Mouse (Mus musculus) heart, embryonic 15.5 days (tissue): ENCODE results near the gene Dact1. TPM values are rescaled to one million over a fixed set of nuclear protein-coding genes. Genes with fewer than 3 reads are reported as not detected.

ENCODE experiments used
- ATAC-seq: fragments of 200-750 bp; cut with Nextera tagmentation; replicated peaks from 2 replicates; pipeline ENCODE4 v1.8.0; 2017; ENCODE audit warnings: low read depth, moderate TSS enrichment; ENCODE audit not compliant: insufficient number of reproducible peaks, insufficient read depth, low FRiP score
- H3K27ac ChIP-seq: fragments of 300-500 bp; sonication (generic); 2 replicates; pipeline ENCODE4 v1.5.1; 2015; ENCODE audit warnings: mild to moderate bottlenecking, inconsistent platforms
- H3K27me3 ChIP-seq: fragments of 300-500 bp; sonication (generic); 2 replicates; pipeline ENCODE4 v1.6.1; 2015; ENCODE audit warnings: inconsistent platforms
- H3K36me3 ChIP-seq: fragments of 300-500 bp; sonication (generic); 2 replicates; pipeline ENCODE4 v1.6.1; 2015; ENCODE audit warnings: mild to moderate bottlenecking, inconsistent platforms
- H3K4me1 ChIP-seq: fragments of 300-500 bp; sonication (generic); replicated peaks from 2 replicates; pipeline ENCODE4 v1.6.1; 2015; ENCODE audit warnings: inconsistent platforms
- H3K4me2 ChIP-seq: fragments of 300-500 bp; sonication (generic); 2 replicates; pipeline ENCODE4 v1.6.1; 2015; ENCODE audit warnings: inconsistent platforms, mild to moderate bottlenecking, moderate library complexity
- H3K4me3 ChIP-seq: fragments of 300-500 bp; sonication (generic); 2 replicates; pipeline ENCODE4 v1.5.1; 2015; ENCODE audit warnings: mild to moderate bottlenecking, inconsistent platforms
- H3K9ac ChIP-seq: fragments of 300-500 bp; sonication (generic); 2 replicates; pipeline ENCODE4 v1.6.1; 2015; ENCODE audit warnings: mild to moderate bottlenecking, inconsistent platforms
- H3K9me3 ChIP-seq: fragments of 300-500 bp; sonication (generic); replicated peaks from 2 replicates; pipeline ENCODE4 v1.6.1; 2016; ENCODE audit warnings: inconsistent platforms
- WGBS: fragments of 180-500 bp; shearing (Covaris S2); methylation state at CpG from one replicate; pipeline ENCODE4 v1.1.7; 2015; ENCODE audit warnings: mixed read lengths; 5-methylcytosine and 5-hydroxymethylcytosine counted together
- polyA plus RNA-seq: library from polyadenylated mRNA; unstranded; fragments of >200 nt; fragmentation: Nextera tagmentation; extraction: Ambion mirVana; gene quantifications from 2 replicates; pipeline ENCODE4 v1.2.1, GENCODE M21; 2015

Dact1 gene
- polyA plus RNA-seq, 1 experiment from 2014 or later = 8.6 TPM

DNA sequence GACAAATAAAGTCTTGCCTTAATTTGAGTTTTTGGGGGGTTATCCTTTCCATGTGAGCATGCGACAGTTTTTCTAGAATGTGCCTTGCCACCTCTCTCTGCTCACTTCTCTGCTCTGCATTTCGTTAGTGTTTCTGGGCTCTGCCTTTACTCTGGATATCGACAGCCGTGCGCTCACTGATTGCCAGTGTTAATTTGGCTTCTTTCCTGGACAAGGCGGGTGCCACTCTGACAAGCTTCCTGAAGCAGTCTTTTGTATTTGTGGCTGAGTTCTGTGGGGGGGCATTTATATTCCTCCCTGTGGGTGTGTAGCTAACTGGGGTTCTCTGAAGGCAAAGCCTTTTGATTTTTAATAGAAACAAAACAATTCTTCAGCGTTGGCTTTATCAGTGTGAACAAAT lies 54.4 kb downstream of the Dact1 start:
- WGBS = 40% methylated on average over 7 of the region's 7 CpGs
- H3K36me3 ChIP-seq = no peaks in the 10 kb centered on the region
- no peak for ATAC-seq
- no peak overlapping the region for H3K27ac ChIP-seq
- no peak overlapping the region for H3K9ac ChIP-seq
- H3K9me3 ChIP-seq = no peaks in the 10 kb centered on the region
- no peak overlapping the region for H3K4me3 ChIP-seq
- H3K4me1 ChIP-seq = 0 out of 2 replicates have a peak, but pooled peaks cover 11% of the 10 kb centered on the region
- H3K27me3 ChIP-seq = no peaks in the 10 kb centered on the region
- no peak overlapping the region for H3K4me2 ChIP-seq

- H3K9ac ChIP-seq = no peak overlapping the region
- 89% methylated on average over 3 of the region's 3 CpGs for WGBS
- no peaks in the 10 kb centered on the region for H3K36me3 ChIP-seq
- no peaks in the 10 kb centered on the region for H3K9me3 ChIP-seq
- H3K27ac ChIP-seq = no peak overlapping the region
- 0 out of 2 replicates have a peak, but pooled peaks cover 11% of the 10 kb centered on the region for H3K4me1 ChIP-seq
- ATAC-seq = no peak
- no peaks in the 10 kb centered on the region for H3K27me3 ChIP-seq
- H3K4me3 ChIP-seq = no peak overlapping the region
- H3K4me2 ChIP-seq = no peak overlapping the region
These were observed 54.8 kb downstream of the Dact1 start for GRCm38 (mm10) chr12:71364531-71364930.

- Histone ChIP-seq H3K4me3 (no peak overlapping the region), H3K9ac (no peak overlapping the region), H3K27ac (no peak overlapping the region), H3K36me3 (no peaks in the 10 kb centered on the region), H3K27me3 (no peaks in the 10 kb centered on the region), H3K9me3 (no peaks in the 10 kb centered on the region), H3K4me1 (0 out of 2 replicates have a peak, but pooled peaks cover 8% of the 10 kb centered on the region), H3K4me2 (no peak overlapping the region)
- 57% methylated on average over 7 of the region's 7 CpGs for WGBS
- ATAC-seq = no peak
These were observed 55.5 kb downstream of the Dact1 start for GRCm38 (mm10) chr12:71365208-71365607.

DNA sequence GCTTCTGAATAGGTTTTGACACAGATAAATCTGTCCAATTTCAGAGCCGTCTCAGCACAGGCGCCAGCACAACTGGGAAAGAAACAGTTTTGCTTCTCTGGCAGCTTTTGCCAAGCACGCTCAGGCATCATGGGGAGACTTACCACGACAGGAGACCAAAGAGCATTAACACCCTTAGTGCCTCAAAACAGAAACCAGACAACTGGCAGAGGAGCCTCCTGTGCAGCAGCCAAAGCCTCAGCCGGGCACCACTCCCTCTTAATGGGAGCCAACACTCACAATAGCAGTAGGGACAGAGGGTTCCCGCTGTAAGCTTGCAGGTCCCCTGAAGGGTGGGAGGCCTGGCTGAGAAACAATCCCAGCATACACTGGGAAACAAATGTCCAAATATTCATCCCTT lies 56.5 kb downstream of the Dact1 start:
- ATAC-seq = peak; percentile 58; the same call in 1 of the 2 replicates
- no peaks in the 10 kb centered on the region for H3K9me3 ChIP-seq

GRCm38 (mm10) chr12:71368631-71369030 lies 58.9 kb downstream of the Dact1 start:
- no peak overlapping the region for H3K27ac ChIP-seq
- no peaks in the 10 kb centered on the region for H3K27me3 ChIP-seq
- no peaks in the 10 kb centered on the region for H3K36me3 ChIP-seq
- no peaks in the 10 kb centered on the region for H3K9me3 ChIP-seq
- no peak overlapping the region for H3K4me3 ChIP-seq
- H3K4me1 ChIP-seq = 0 out of 2 replicates have a peak, but pooled peaks cover 7% of the 10 kb centered on the region
- H3K4me2 ChIP-seq = no peak overlapping the region
- WGBS = 70% methylated on average over 5 of the region's 5 CpGs
- no peak overlapping the region for H3K9ac ChIP-seq
- ATAC-seq = no peak

More for the DNA sequence above, 56.5 kb downstream of the Dact1 start:
- H3K9ac ChIP-seq = no peak overlapping the region
- no peak overlapping the region for H3K4me2 ChIP-seq
- H3K27ac ChIP-seq = no peak overlapping the region
- 48% methylated on average over 6 of the region's 6 CpGs for WGBS
- H3K36me3 ChIP-seq = no peaks in the 10 kb centered on the region
- H3K4me1 ChIP-seq = 0 out of 2 replicates have a peak, but pooled peaks cover 7% of the 10 kb centered on the region
- H3K4me3 ChIP-seq = no peak overlapping the region
- H3K27me3 ChIP-seq = no peaks in the 10 kb centered on the region

Other genes starting within 250 kb of the Dact1 start
- 0.25 TPM in 1 of 2 replicates, not detected in the other for gene Tomm20l, start 198.5 kb upstream of the Dact1 start, polyA plus RNA-seq
- 90.9 and 98.9 TPM in 2 replicates for gene Timm9, start 173.2 kb upstream of the Dact1 start, polyA plus RNA-seq
- 8.4 and 8.6 TPM in 2 replicates for gene 2700049A03Rik, start 173.0 kb upstream of the Dact1 start, polyA plus RNA-seq